Mouse (Mus musculus) brown adipose tissue, adult 24 weeks (tissue): ENCODE results near the gene Vmn1r3. TPM values are rescaled to one million over a fixed set of nuclear protein-coding genes. Genes with fewer than 3 reads are reported as not detected.
"Not testable (repeated sequence)": the region's sequence is repeated elsewhere in the genome, so short reads cannot be mapped to it uniquely, and the experiment has no call there.

ENCODE experiments used
- H3K27ac ChIP-seq: fragments of 200-500 bp; replicated peaks from 2 replicates; pipeline ENCODE4 v1.5.1; 2012; ENCODE audit warnings: low read depth, mild to moderate bottlenecking, low read length
- H3K4me1 ChIP-seq: fragments of 200-500 bp; 2 replicates; pipeline ENCODE4 v1.6.1; 2012; ENCODE audit warnings: low read length, mixed read lengths; ENCODE audit not compliant: control insufficient read depth, insufficient read depth, insufficient read length
- H3K4me3 ChIP-seq: fragments of 200-500 bp; 2 replicates; pipeline ENCODE4 v1.5.1; 2012; ENCODE audit warnings: low read depth, mild to moderate bottlenecking, low read length, moderate library complexity; ENCODE audit not compliant: insufficient read depth
- polyA plus RNA-seq: library from polyadenylated mRNA; stranded (reverse); fragments of >200 nt; gene quantifications from 2 replicates; pipeline ENCODE4 v1.2.4, GENCODE M21; 2012; ENCODE audit not compliant: missing spikeins, insufficient read depth, insufficient read length

Gene Vmn1r3
- polyA plus RNA-seq, 1 experiment, result not detected

- H3K4me3 ChIP-seq, H3K4me1 ChIP-seq, H3K27ac ChIP-seq: not testable (repeated sequence)
These were observed 9.4 kb downstream of the Vmn1r3 start for GRCm38 (mm10) chr4:3175756-3176155.

GRCm38 (mm10) chr4:3174586-3174985 lies 10.6 kb downstream of the Vmn1r3 start:
- H3K27ac ChIP-seq, H3K4me3 ChIP-seq, H3K4me1 ChIP-seq: not testable (repeated sequence)

GRCm38 (mm10) chr4:3167020-3167419 lies 18.1 kb downstream of the Vmn1r3 start, which contains the start of gene Vmn1r2:
Gene Vmn1r2 (plus strand): TSS chr4:3167320.
- H3K4me3 ChIP-seq, H3K27ac ChIP-seq, H3K4me1 ChIP-seq: not testable (repeated sequence)

- Histone ChIP-seq H3K27ac (no peak overlapping the region), H3K4me1 (no peaks in the 10 kb centered on the region), H3K4me3 (no peak overlapping the region)
These were observed 20.1 kb downstream of the Vmn1r3 start for GRCm38 (mm10) chr4:3165046-3165445.

- H3K27ac ChIP-seq, H3K4me3 ChIP-seq, H3K4me1 ChIP-seq: not testable (repeated sequence)
These were observed 20.7 kb downstream of the Vmn1r3 start for GRCm38 (mm10) chr4:3164429-3164828.

GRCm38 (mm10) chr4:3153320-3153719 lies 31.8 kb downstream of the Vmn1r3 start:
- H3K4me3 ChIP-seq, H3K4me1 ChIP-seq, H3K27ac ChIP-seq: not testable (repeated sequence)

GRCm38 (mm10) chr4:3147926-3148325 lies 37.2 kb downstream of the Vmn1r3 start:
- H3K27ac ChIP-seq, H3K4me1 ChIP-seq, H3K4me3 ChIP-seq: not testable (repeated sequence)

Other genes starting within 250 kb of the Vmn1r3 start
- not detected in 2 replicates for gene Vmn1r2, start 18.0 kb downstream of the Vmn1r3 start, polyA plus RNA-seq